Mouse (Mus musculus) neural tube, embryonic 10.5 days (tissue): Measurements from ENCODE around the gene Vmn1r22.
"Not testable (repeated sequence)": the region's sequence is repeated elsewhere in the genome, so short reads cannot be mapped to it uniquely, and the experiment has no call there.

Experiments used
- DNase-seq: peaks from one replicate; pipeline ENCODE4 v3.0.0-alpha.2; 2017; ENCODE audit warnings: low spot score; ENCODE audit errors: extremely low spot score

Gene Vmn1r22

GRCm38 (mm10) chr6:57907928-57908327, at the start of gene Vmn1r22:
TSS of gene Vmn1r22 (minus strand) at chr6:57908028.
- no peak for DNase-seq

- DNase-seq = no peak
These were observed 18.9 kb upstream of the Vmn1r22 start, which contains the start of gene Vmn1r23 for GRCm38 (mm10) chr6:57926738-57927137. TSS of gene Vmn1r23 (minus strand) at chr6:57926838.

- DNase-seq = peak; percentile 35
These were observed 48.5 kb downstream of the Vmn1r22 start for GRCm38 (mm10) chr6:57859043-57860042.

- not testable (repeated sequence) for DNase-seq
These were observed 56.7 kb downstream of the Vmn1r22 start for GRCm38 (mm10) chr6:57851177-57851576.

GRCm38 (mm10) chr6:57850286-57850685, 57.5 kb downstream of the Vmn1r22 start, which contains the start of gene Vmn1r21:
TSS of gene Vmn1r21 (minus strand) at chr6:57850343.
- DNase-seq = no peak
